Mouse (Mus musculus): ENCODE data around the gene Dapk2. TPM values are rescaled to one million over a fixed set of nuclear protein-coding genes. Genes with fewer than 3 reads are reported as not detected.

Gene Dapk2
- polyA plus RNA-seq, 1 experiment from 2014 or later = 9.0 TPM

- no peak overlapping the region for H3K27ac ChIP-seq (ENCODE audit: low read depth, low read length)
- WGBS = 84% methylated on average over 1 of the region's 1 CpGs
- DNase-seq (ENCODE audit: low spot score) (no peak), ATAC-seq (replicated peaks; ENCODE audit: low FRiP score) (no peak)
- peaks cover 10% of the 10 kb centered on the region for H3K4me1 ChIP-seq (replicated peaks; ENCODE audit: control insufficient read depth, insufficient read depth, low read length)
- H3K36me3 ChIP-seq (ENCODE audit: control insufficient read depth, insufficient read depth, low read length) = no peaks in the 10 kb centered on the region
- H3K4me3 ChIP-seq (ENCODE audit: low read depth, low read length) = no peak overlapping the region
- no peaks in the 10 kb centered on the region for H3K9me3 ChIP-seq (ENCODE audit: control insufficient read depth, low read length)
- H3K4me2 ChIP-seq (ENCODE audit: low read depth, low read length, severe bottlenecking) = no peak overlapping the region
- no peaks in the 10 kb centered on the region for H3K27me3 ChIP-seq (ENCODE audit: control insufficient read depth, insufficient read depth, low read length)
- no peak overlapping the region for H3K9ac ChIP-seq (ENCODE audit: low read length)
Observed at GRCm38 (mm10) chr9:66273632-66274031, 115.6 kb downstream of the Dapk2 start.

- peak; percentile 60 for DNase-seq (ENCODE audit: low spot score)
- no peaks in the 10 kb centered on the region for H3K36me3 ChIP-seq (ENCODE audit: control insufficient read depth, insufficient read depth, low read length)
- H3K4me3 ChIP-seq (ENCODE audit: low read depth, low read length) = no peak overlapping the region
- no peaks in the 10 kb centered on the region for H3K9me3 ChIP-seq (ENCODE audit: control insufficient read depth, low read length)
- no peak overlapping the region for H3K9ac ChIP-seq (ENCODE audit: low read length)
- ATAC-seq (replicated peaks; ENCODE audit: low FRiP score) = peak; percentile 28
- H3K4me2 ChIP-seq (ENCODE audit: low read depth, low read length, severe bottlenecking) = peak overlapping the region; percentile 41
- H3K27ac ChIP-seq (ENCODE audit: low read depth, low read length) = peak overlapping the region; percentile 89
- peaks cover 10% of the 10 kb centered on the region for H3K4me1 ChIP-seq (replicated peaks; ENCODE audit: control insufficient read depth, insufficient read depth, low read length)
- H3K27me3 ChIP-seq (ENCODE audit: control insufficient read depth, insufficient read depth, low read length) = no peaks in the 10 kb centered on the region
- 20% methylated on average over 3 of the region's 3 CpGs for WGBS
Observed at GRCm38 (mm10) chr9:66274657-66275056, 116.6 kb downstream of the Dapk2 start.

- DNase-seq (ENCODE audit: low spot score) (peak; percentile 82), ATAC-seq (replicated peaks; ENCODE audit: low FRiP score) (peak; percentile 86)
- Histone ChIP-seq H3K4me2 (ENCODE audit: low read depth, low read length, severe bottlenecking) (peak overlapping the region; percentile 41), H3K4me1 (replicated peaks; ENCODE audit: control insufficient read depth, insufficient read depth, low read length) (peaks cover 10% of the 10 kb centered on the region), H3K27ac (ENCODE audit: low read depth, low read length) (peak overlapping the region; percentile 89), H3K27me3 (ENCODE audit: control insufficient read depth, insufficient read depth, low read length) (no peaks in the 10 kb centered on the region), H3K9ac (ENCODE audit: low read length) (peak overlapping the region; percentile 41), H3K9me3 (ENCODE audit: control insufficient read depth, low read length) (no peaks in the 10 kb centered on the region), H3K4me3 (ENCODE audit: low read depth, low read length) (peak overlapping the region; percentile 5; the same call in 1 of the 2 replicates), H3K36me3 (ENCODE audit: control insufficient read depth, insufficient read depth, low read length) (no peaks in the 10 kb centered on the region)
- 1% methylated on average over 15 of the region's 15 CpGs for WGBS
Observed at GRCm38 (mm10) chr9:66275267-66275991, 117.4 kb downstream of the Dapk2 start.

GRCm38 (mm10) chr9:66276062-66276461 is 118.0 kb downstream of the Dapk2 start:
- no peak for ATAC-seq (replicated peaks; ENCODE audit: low FRiP score)
- H3K27ac ChIP-seq (ENCODE audit: low read depth, low read length) = peak overlapping the region; percentile 89; the same call in 1 of the 2 replicates
- H3K4me1 ChIP-seq (replicated peaks; ENCODE audit: control insufficient read depth, insufficient read depth, low read length) = peaks cover 10% of the 10 kb centered on the region
- peak overlapping the region; percentile 41; the same call in 1 of the 2 replicates for H3K4me2 ChIP-seq (ENCODE audit: low read depth, low read length, severe bottlenecking)
- DNase-seq (ENCODE audit: low spot score) = no peak
- H3K4me3 ChIP-seq (ENCODE audit: low read depth, low read length) = no peak overlapping the region
- WGBS = 14% methylated on average over 4 of the region's 4 CpGs
- no peaks in the 10 kb centered on the region for H3K36me3 ChIP-seq (ENCODE audit: control insufficient read depth, insufficient read depth, low read length)
- H3K27me3 ChIP-seq (ENCODE audit: control insufficient read depth, insufficient read depth, low read length) = no peaks in the 10 kb centered on the region
- H3K9ac ChIP-seq (ENCODE audit: low read length) = peak overlapping the region; percentile 41; the same call in 1 of the 2 replicates
- no peaks in the 10 kb centered on the region for H3K9me3 ChIP-seq (ENCODE audit: control insufficient read depth, low read length)

- Histone ChIP-seq H3K27me3 (ENCODE audit: control insufficient read depth, insufficient read depth, low read length) (no peaks in the 10 kb centered on the region), H3K36me3 (ENCODE audit: control insufficient read depth, insufficient read depth, low read length) (no peaks in the 10 kb centered on the region), H3K4me1 (replicated peaks; ENCODE audit: control insufficient read depth, insufficient read depth, low read length) (peaks cover 10% of the 10 kb centered on the region), H3K9ac (ENCODE audit: low read length) (no peak overlapping the region), H3K9me3 (ENCODE audit: control insufficient read depth, low read length) (no peaks in the 10 kb centered on the region), H3K4me3 (ENCODE audit: low read depth, low read length) (no peak overlapping the region), H3K4me2 (ENCODE audit: low read depth, low read length, severe bottlenecking) (no peak overlapping the region), H3K27ac (ENCODE audit: low read depth, low read length) (peak overlapping the region; percentile 89)
- ATAC-seq (replicated peaks; ENCODE audit: low FRiP score) = no peak
- peak; percentile 52 for DNase-seq (ENCODE audit: low spot score)
- 22% methylated on average over 14 of the region's 14 CpGs for WGBS
Observed at GRCm38 (mm10) chr9:66276697-66277385, 118.8 kb downstream of the Dapk2 start.

- H3K27me3 ChIP-seq (ENCODE audit: control insufficient read depth, insufficient read depth, low read length) = no peaks in the 10 kb centered on the region
- no peaks in the 10 kb centered on the region for H3K36me3 ChIP-seq (ENCODE audit: control insufficient read depth, insufficient read depth, low read length)
- no peak for DNase-seq (ENCODE audit: low spot score)
- no peak overlapping the region for H3K9ac ChIP-seq (ENCODE audit: low read length)
- H3K4me2 ChIP-seq (ENCODE audit: low read depth, low read length, severe bottlenecking) = no peak overlapping the region
- ATAC-seq (replicated peaks; ENCODE audit: low FRiP score) = no peak
- H3K9me3 ChIP-seq (ENCODE audit: control insufficient read depth, low read length) = no peaks in the 10 kb centered on the region
- H3K27ac ChIP-seq (ENCODE audit: low read depth, low read length) = no peak overlapping the region
- H3K4me3 ChIP-seq (ENCODE audit: low read depth, low read length) = no peak overlapping the region
- peaks cover 7% of the 10 kb centered on the region for H3K4me1 ChIP-seq (replicated peaks; ENCODE audit: control insufficient read depth, insufficient read depth, low read length)
Observed at GRCm38 (mm10) chr9:66279647-66280046, 121.6 kb downstream of the Dapk2 start.

- no peaks in the 10 kb centered on the region for H3K36me3 ChIP-seq (ENCODE audit: control insufficient read depth, insufficient read depth, low read length)
- H3K4me1 ChIP-seq (replicated peaks; ENCODE audit: control insufficient read depth, insufficient read depth, low read length) = peaks cover 6% of the 10 kb centered on the region
- no peak for ATAC-seq (replicated peaks; ENCODE audit: low FRiP score)
- H3K27me3 ChIP-seq (ENCODE audit: control insufficient read depth, insufficient read depth, low read length) = no peaks in the 10 kb centered on the region
- no peak for DNase-seq (ENCODE audit: low spot score)
- no peak overlapping the region for H3K9ac ChIP-seq (ENCODE audit: low read length)
- no peak overlapping the region for H3K27ac ChIP-seq (ENCODE audit: low read depth, low read length)
- no peaks in the 10 kb centered on the region for H3K9me3 ChIP-seq (ENCODE audit: control insufficient read depth, low read length)
- WGBS = 57% methylated on average over 1 of the region's 1 CpGs
- no peak overlapping the region for H3K4me3 ChIP-seq (ENCODE audit: low read depth, low read length)
- H3K4me2 ChIP-seq (ENCODE audit: low read depth, low read length, severe bottlenecking) = no peak overlapping the region
Observed at GRCm38 (mm10) chr9:66280496-66280895, 122.5 kb downstream of the Dapk2 start.

GRCm38 (mm10) chr9:66281501-66281951 is 123.5 kb downstream of the Dapk2 start:
- no peak for ATAC-seq (replicated peaks; ENCODE audit: low FRiP score)
- 78% methylated on average over 9 of the region's 9 CpGs for WGBS
- Histone ChIP-seq H3K4me3 (ENCODE audit: low read depth, low read length) (no peak overlapping the region), H3K27ac (ENCODE audit: low read depth, low read length) (no peak overlapping the region), H3K9me3 (ENCODE audit: control insufficient read depth, low read length) (no peaks in the 10 kb centered on the region), H3K4me1 (replicated peaks; ENCODE audit: control insufficient read depth, insufficient read depth, low read length) (peaks cover 5% of the 10 kb centered on the region), H3K36me3 (ENCODE audit: control insufficient read depth, insufficient read depth, low read length) (no peaks in the 10 kb centered on the region), H3K4me2 (ENCODE audit: low read depth, low read length, severe bottlenecking) (no peak overlapping the region), H3K9ac (ENCODE audit: low read length) (no peak overlapping the region), H3K27me3 (ENCODE audit: control insufficient read depth, insufficient read depth, low read length) (no peaks in the 10 kb centered on the region)
- DNase-seq (ENCODE audit: low spot score) = no peak

Measured in forebrain, embryonic 11.5 days (tissue).